Mouse (Mus musculus): Measurements from ENCODE around the gene Osbpl3. TPM values are rescaled to one million over a fixed set of nuclear protein-coding genes. Genes with fewer than 3 reads are reported as not detected.
A peak's percentile ranks its signal among the peaks of the same experiment; 100 is the strongest.

Osbpl3 gene
- total and polyA plus RNA-seq, 3 experiments: 12.8 to 26.5 (median 25.4) TPM

- no peaks in the 10 kb centered on the region for H3K36me3 ChIP-seq (ENCODE audit: control insufficient read depth, insufficient read depth, low read length)
- H3K9ac ChIP-seq (ENCODE audit: low read depth, low read length): peak overlapping the region; percentile 39; the same call in 1 of the 2 replicates
- H3K27ac ChIP-seq: peak overlapping the region; percentile 64
- peak overlapping the region; percentile 34 for H3K4me3 ChIP-seq
- H3K27me3 ChIP-seq (ENCODE audit: control insufficient read depth, insufficient read depth, low read length): no peaks in the 10 kb centered on the region
- H3K4me1 ChIP-seq (ENCODE audit: control insufficient read depth, insufficient read depth, low read length): peaks cover 6% of the 10 kb centered on the region
- intact Hi-C loops (cut with DNase I): no loop called here
- H3K79me2 ChIP-seq (replicated peaks; ENCODE audit: control insufficient read depth, insufficient read depth, low read length): 0 out of 2 replicates have a peak, but pooled peaks cover 1% of the 10 kb centered on the region
- whole genome bisulfite sequencing: 15% methylated on average over 11 of the region's 11 CpGs
- peak in 1 of 2 experiments; percentile 53 for DNase-seq
- peak; percentile 23; the same call in 1 of the 2 replicates for TF ChIP-seq POLR2A (IDR thresholded peaks at IDR 0.05; ENCODE audit: insufficient read depth, low read depth, low read length)
- no peak for TF ChIP-seq CTCF (IDR thresholded peaks at IDR 0.05)
Observed at GRCm38 (mm10) chr6:50381504-50382091, 74.4 kb downstream of the Osbpl3 start.

- no peak for TF ChIP-seq CTCF (IDR thresholded peaks at IDR 0.05)
- 0 out of 2 replicates have a peak, but pooled peaks cover 1% of the 10 kb centered on the region for H3K79me2 ChIP-seq (replicated peaks; ENCODE audit: control insufficient read depth, insufficient read depth, low read length)
Observed at GRCm38 (mm10) chr6:50379740-50380139, 76.3 kb downstream of the Osbpl3 start.

GRCm38 (mm10) chr6:50379136-50379535 lies 76.9 kb downstream of the Osbpl3 start:
- H3K9ac ChIP-seq (ENCODE audit: low read depth, low read length): no peak overlapping the region
- H3K79me2 ChIP-seq (replicated peaks; ENCODE audit: control insufficient read depth, insufficient read depth, low read length): 0 out of 2 replicates have a peak, but pooled peaks cover 1% of the 10 kb centered on the region
- TF ChIP-seq CTCF (IDR thresholded peaks at IDR 0.05) (no peak), POLR2A (IDR thresholded peaks at IDR 0.05; ENCODE audit: insufficient read depth, low read depth, low read length) (no peak), EP300 (IDR thresholded peaks at IDR 0.05; ENCODE audit: insufficient read depth, low read depth, low read length) (no peak)
- peak overlapping the region; percentile 5; the same call in 1 of the 2 replicates for H3K27ac ChIP-seq
- DNase-seq: peak in 1 of 2 experiments; percentile 42
- intact Hi-C loops (cut with DNase I): no loop called here
- H3K4me3 ChIP-seq: no peak overlapping the region
- peaks cover 6% of the 10 kb centered on the region for H3K4me1 ChIP-seq (ENCODE audit: control insufficient read depth, insufficient read depth, low read length)
- H3K36me3 ChIP-seq (ENCODE audit: control insufficient read depth, insufficient read depth, low read length): no peaks in the 10 kb centered on the region
- WGBS: 37% methylated on average over 5 of the region's 5 CpGs
- H3K27me3 ChIP-seq (ENCODE audit: control insufficient read depth, insufficient read depth, low read length): no peaks in the 10 kb centered on the region

More at GRCm38 (mm10) chr6:50379740-50380139, 76.3 kb downstream of the Osbpl3 start:
- Histone ChIP-seq H3K27me3 (ENCODE audit: control insufficient read depth, insufficient read depth, low read length) (no peaks in the 10 kb centered on the region), H3K9ac (ENCODE audit: low read depth, low read length) (no peak overlapping the region), H3K4me3 (no peak overlapping the region), H3K27ac (no peak overlapping the region; the same call in 1 of the 2 replicates), H3K36me3 (ENCODE audit: control insufficient read depth, insufficient read depth, low read length) (no peaks in the 10 kb centered on the region), H3K4me1 (ENCODE audit: control insufficient read depth, insufficient read depth, low read length) (peaks cover 6% of the 10 kb centered on the region)
- WGBS: 95% methylated on average over 4 of the region's 4 CpGs
- DNase-seq: no peak
- intact Hi-C loops (cut with DNase I): no loop called here

GRCm38 (mm10) chr6:50377742-50378720 lies 78.0 kb downstream of the Osbpl3 start:
- Histone ChIP-seq H3K27me3 (ENCODE audit: control insufficient read depth, insufficient read depth, low read length) (no peaks in the 10 kb centered on the region), H3K9ac (ENCODE audit: low read depth, low read length) (no peak overlapping the region), H3K36me3 (ENCODE audit: control insufficient read depth, insufficient read depth, low read length) (no peaks in the 10 kb centered on the region), H3K27ac (peak overlapping the region; percentile 32), H3K4me1 (ENCODE audit: control insufficient read depth, insufficient read depth, low read length) (peaks cover 6% of the 10 kb centered on the region), H3K4me3 (no peak overlapping the region), H3K79me2 (replicated peaks; ENCODE audit: control insufficient read depth, insufficient read depth, low read length) (0 out of 2 replicates have a peak, but pooled peaks cover 1% of the 10 kb centered on the region)
- 59% methylated on average over 21 of the region's 21 CpGs for WGBS
- DNase-seq: peak in 1 of 2 experiments; percentile 68
- peak; percentile 82; the same call in 1 of the 2 replicates for TF ChIP-seq EP300 (IDR thresholded peaks at IDR 0.05; ENCODE audit: insufficient read depth, low read depth, low read length)
- TF ChIP-seq CTCF (IDR thresholded peaks at IDR 0.05): no peak
- intact Hi-C loops (cut with DNase I): loop anchor here (2.0 kb wide), 1 partner anchor 21 kb away; no protein-coding TSS in a partner anchor

- intact Hi-C loops (cut with DNase I): loop anchor here (2.0 kb wide), 1 partner anchor 20 kb away; no protein-coding TSS in a partner anchor
- H3K27me3 ChIP-seq (ENCODE audit: control insufficient read depth, insufficient read depth, low read length): no peaks in the 10 kb centered on the region
- no peak overlapping the region for H3K9ac ChIP-seq (ENCODE audit: low read depth, low read length)
- H3K36me3 ChIP-seq (ENCODE audit: control insufficient read depth, insufficient read depth, low read length): no peaks in the 10 kb centered on the region
- 95% methylated on average over 1 of the region's 1 CpGs for WGBS
- H3K4me1 ChIP-seq (ENCODE audit: control insufficient read depth, insufficient read depth, low read length): peaks cover 4% of the 10 kb centered on the region
- no peak overlapping the region for H3K4me3 ChIP-seq
- H3K27ac ChIP-seq: no peak overlapping the region
- no peak for DNase-seq
- TF ChIP-seq CTCF (IDR thresholded peaks at IDR 0.05) (no peak), EP300 (IDR thresholded peaks at IDR 0.05; ENCODE audit: insufficient read depth, low read depth, low read length) (no peak), POLR2A (IDR thresholded peaks at IDR 0.05; ENCODE audit: insufficient read depth, low read depth, low read length) (no peak)
- 0 out of 2 replicates have a peak, but pooled peaks cover 1% of the 10 kb centered on the region for H3K79me2 ChIP-seq (replicated peaks; ENCODE audit: control insufficient read depth, insufficient read depth, low read length)
Observed at GRCm38 (mm10) chr6:50376684-50377083, 79.3 kb downstream of the Osbpl3 start.
